Mouse (Mus musculus) small intestine, adult 10 weeks (tissue): Measurements from ENCODE around the gene Bpifb2. TPM values are rescaled to one million over a fixed set of nuclear protein-coding genes. Genes with fewer than 3 reads are reported as not detected.

Source experiments
- polyA plus RNA-seq: library from polyadenylated mRNA; stranded (reverse); fragments of 350-450 nt; fragmentation: Illumina TruSeq; extraction: RNeasy Lipid Tissue Mini Kit (QIAGEN cat#74804); gene quantifications from one replicate; pipeline ENCODE4 v1.2.3, GENCODE M21; 2014; ENCODE audit warnings: low replicate concordance

The Bpifb2 gene
- polyA plus RNA-seq: not detected

DNA sequence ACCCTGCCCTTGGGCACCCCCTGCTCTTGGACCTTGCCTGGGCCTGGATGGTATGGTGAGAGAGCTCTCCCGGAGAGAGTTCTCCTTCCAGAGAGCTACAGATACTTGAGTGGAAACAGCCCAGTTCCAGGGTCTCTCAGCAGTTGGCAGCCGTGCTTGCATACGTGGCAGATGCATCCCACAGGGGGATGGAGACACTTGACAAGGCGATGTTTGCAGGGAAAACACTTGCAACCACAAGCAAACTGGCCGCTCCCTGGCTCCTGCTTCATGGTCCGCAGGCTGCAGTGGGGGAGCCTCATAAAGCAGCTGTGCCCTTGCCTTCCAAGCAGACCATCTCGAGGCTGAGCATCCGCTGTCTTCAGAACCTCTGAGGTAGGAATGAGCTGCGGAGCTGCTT, at the start of gene Bpifb2:
TSS of gene Bpifb2 (plus strand) at position 301 of the 400 bp plus-strand sequence.

DNA sequence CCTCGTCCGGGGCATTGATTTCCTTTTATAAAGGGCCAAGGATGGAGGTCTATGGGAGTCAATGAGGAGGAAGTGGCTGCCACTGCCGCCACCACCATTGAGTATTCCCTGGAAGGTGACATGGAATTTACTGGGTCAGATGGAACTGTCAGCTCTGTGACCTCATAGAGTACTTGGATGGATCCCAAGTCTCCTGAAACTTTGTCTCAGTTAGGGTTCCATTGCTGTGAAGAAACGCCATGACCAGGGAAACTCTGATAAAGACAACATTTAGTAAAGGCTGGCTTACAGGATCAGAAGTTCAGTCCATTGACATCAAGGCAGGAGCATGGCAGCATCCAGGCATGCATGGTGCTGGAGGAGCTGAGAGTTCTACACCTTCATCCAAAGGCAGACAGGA, 3.9 kb upstream of the Bpifb2 start, which contains the start of gene Sun5:
TSS of gene Sun5 (minus strand) at position 101 of the 400 bp plus-strand sequence.

DNA sequence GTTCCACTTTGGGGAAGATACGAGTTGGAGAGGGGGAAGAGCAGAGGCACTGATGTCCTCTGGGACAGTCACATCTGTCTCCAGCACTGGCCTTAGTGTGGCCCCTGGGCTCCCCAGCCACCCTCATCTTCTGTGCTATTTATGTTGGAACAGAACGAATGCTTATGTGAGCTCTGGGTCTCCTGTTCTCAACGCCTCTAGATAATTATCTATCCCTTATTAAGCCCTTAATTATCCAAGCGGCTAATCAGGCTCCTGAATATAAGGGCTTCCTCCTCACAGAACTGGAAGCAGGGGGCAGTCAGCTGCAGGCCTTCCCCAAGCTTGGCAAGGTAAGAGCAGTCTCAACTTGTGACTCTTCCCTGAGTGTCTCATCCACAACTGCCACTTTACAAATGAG, 25.2 kb downstream of the Bpifb2 start, which contains the start of gene Bpifb6:
TSS of gene Bpifb6 (plus strand) at position 301 of the 400 bp plus-strand sequence.

DNA sequence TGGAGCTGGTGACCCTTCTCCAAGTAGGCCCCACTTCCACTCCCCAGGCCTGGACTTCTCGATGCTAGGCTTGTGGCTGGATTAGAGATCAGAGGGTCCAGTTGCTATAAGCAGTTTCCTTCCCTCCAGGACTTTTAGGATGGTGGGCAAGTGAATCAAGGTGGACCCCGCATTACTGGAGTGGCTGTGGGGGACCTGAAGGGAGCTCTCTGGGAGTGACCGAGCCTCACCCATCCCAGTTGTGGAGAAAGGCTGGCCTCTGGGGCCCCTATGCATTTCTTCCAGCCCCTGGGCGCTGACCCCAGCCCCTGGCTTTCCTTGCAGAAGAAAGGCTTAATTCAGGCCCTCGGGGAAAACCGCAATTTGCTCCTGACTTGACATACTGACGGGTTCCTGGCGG, 43.1 kb downstream of the Bpifb2 start, which contains the start of gene Bpifb3:
TSS of gene Bpifb3 (plus strand) at position 301 of the 400 bp plus-strand sequence.

DNA sequence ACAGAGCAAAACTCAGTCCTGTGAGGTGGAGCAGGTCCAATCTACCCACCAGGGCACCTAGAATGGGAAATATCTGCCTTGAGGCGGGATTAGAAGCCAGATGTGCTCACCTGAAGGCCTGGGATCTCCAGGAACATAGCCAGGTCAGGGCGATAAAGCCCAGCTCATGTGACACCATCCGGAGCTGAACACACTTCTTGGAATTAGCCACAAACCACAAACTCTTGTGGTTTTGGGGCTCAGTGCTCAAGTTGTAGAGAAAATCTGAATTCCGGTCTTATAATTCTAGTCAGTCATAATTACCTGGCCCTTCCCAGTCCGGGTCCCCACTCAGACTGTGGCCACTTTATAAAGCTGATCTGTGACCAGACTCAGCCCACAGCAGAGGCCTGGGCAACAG, 63.0 kb downstream of the Bpifb2 start, which contains the start of gene Bpifb4:
TSS of gene Bpifb4 (plus strand) at position 370 of the 400 bp plus-strand sequence.

Other genes with a start within 250 kb of the Bpifb2 start
- 8.3 TPM for gene Commd7, start 242.3 kb upstream of the Bpifb2 start, polyA plus RNA-seq
- gene Dnmt3b, start 225.6 kb upstream of the Bpifb2 start, polyA plus RNA-seq: 1.2 TPM
- not detected for gene Dnmt3c, start 178.4 kb upstream of the Bpifb2 start, polyA plus RNA-seq
- 324 TPM for gene Mapre1, start 133.8 kb upstream of the Bpifb2 start, polyA plus RNA-seq
- not detected for gene Efcab8, start 95.1 kb upstream of the Bpifb2 start, polyA plus RNA-seq
- gene Sun5, start 4.0 kb upstream of the Bpifb2 start, polyA plus RNA-seq: not detected
- gene Bpifb6, start 25.3 kb downstream of the Bpifb2 start, polyA plus RNA-seq: not detected
- gene Bpifb3, start 43.2 kb downstream of the Bpifb2 start, polyA plus RNA-seq: not detected
- gene Bpifb4, start 63.2 kb downstream of the Bpifb2 start, polyA plus RNA-seq: not detected
- gene Bpifa6, start 99.9 kb downstream of the Bpifb2 start, polyA plus RNA-seq: not detected
- gene Bpifa2, start 133.2 kb downstream of the Bpifb2 start, polyA plus RNA-seq: not detected